Mouse (Mus musculus): ENCODE results near the gene Adamts4. TPM values are rescaled to one million over a fixed set of nuclear protein-coding genes. Genes with fewer than 3 reads are reported as not detected.

Gene Adamts4
- polyA plus RNA-seq, 1 experiment from 2014 or later: 3.5 TPM

DNA sequence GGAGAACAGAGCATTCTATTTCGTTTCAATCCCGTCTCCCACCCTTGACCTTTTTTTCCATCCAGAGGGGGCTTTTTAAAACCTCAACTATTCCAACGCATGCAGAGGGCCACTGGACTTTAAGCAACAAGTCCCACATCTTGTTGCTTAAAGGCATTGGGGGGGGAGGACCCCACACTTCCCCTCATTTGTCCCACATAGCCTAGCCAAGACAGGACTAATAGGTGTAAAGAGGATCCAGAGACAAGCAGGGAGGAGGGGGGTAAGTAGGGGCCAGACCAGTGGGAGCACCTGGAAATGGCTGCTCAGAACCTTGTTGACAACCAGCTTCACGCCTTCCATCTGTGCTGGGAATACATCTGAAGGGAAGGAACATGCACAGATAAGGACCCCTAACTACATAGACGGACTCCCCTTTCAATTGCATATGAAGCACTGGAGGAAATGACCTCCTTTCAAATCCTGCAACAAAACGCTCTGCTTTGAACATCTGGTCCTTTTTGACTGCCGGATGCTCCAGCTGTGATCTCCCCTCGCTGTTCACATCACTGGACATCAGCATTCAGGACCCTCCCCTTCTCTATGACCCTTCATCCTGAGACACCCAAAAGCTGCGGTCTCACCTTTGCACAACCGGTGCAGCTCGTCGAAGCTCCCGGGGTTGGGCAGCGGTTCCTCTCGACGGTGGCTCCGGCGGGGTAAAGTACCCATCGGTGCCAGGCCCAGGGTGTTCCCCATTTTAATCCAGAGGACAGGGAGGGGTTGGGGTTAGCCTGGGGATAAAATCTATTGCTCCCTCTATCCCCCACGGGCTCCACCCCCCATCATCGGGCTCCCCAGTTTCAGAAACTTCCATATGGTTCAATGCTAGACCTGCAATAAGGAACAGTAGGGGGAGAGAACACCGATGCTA lies 28.7 kb upstream of the Adamts4 start:
- Histone ChIP-seq H3K27ac (replicated peaks) (peak overlapping the region; percentile 69), H3K4me3 (peak overlapping the region; percentile 76), H3K9ac (peak overlapping the region; percentile 89), H3K27me3 (replicated peaks) (no peaks in the 10 kb centered on the region), H3K4me2 (peak overlapping the region; percentile 94), H3K36me3 (peaks cover 34% of the 10 kb centered on the region), H3K9me3 (no peaks in the 10 kb centered on the region), H3K4me1 (peaks cover 23% of the 10 kb centered on the region)
- no peak for ATAC-seq (ENCODE audit: extremely low read depth, insufficient number of reproducible peaks, low FRiP score, low TSS enrichment)
- WGBS: 5% methylated on average over 22 of the region's 22 CpGs

DNA sequence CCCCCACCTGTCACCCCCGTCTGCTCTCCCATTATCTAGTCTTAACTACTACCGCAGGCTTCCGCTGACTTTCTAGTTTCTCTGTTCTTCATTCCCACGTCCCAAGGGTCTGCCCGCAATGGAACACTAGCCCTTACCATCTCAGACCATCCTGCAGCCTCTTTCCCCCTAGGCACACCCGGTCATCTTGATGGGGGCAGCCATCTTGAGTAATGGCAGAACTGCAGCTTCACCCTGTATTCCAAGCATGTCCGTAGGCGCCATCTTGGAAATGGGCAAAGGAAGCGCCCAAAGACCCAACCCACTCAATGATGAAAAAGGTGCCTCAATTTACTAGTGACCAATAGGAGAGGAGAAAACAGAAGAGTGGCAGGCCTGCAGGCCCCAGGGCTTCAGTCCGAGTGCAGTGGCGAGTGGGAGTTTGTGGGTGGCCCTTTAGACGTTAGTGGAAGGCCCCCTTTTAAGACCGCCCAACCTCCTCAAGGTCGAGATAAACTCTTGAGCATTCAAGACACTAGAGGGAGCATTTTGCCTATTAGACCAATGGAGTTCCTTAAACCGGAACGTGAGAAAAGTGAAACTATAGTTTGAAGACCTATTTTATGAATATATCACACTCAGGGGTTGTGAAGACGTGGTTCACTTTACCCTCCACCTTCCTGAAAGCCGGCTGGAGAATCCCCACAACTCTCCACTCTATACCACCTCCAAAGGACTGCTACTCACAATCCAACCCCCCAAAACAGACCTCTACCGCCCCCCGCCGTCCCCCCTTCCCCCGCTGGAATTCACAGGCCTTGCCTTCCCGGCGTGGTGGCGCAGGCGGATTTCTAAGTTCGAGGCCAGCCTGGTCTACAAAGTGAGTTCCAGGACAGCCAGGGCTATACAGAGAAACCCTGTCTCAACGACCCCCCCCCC lies 27.7 kb upstream of the Adamts4 start, which contains the start of gene Tomm40l:
Tomm40l (minus strand) TSS at position 277 of the 918 bp plus-strand sequence.
- peak; percentile 92 for ATAC-seq (ENCODE audit: extremely low read depth, insufficient number of reproducible peaks, low FRiP score, low TSS enrichment)
- Histone ChIP-seq H3K27me3 (replicated peaks) (no peaks in the 10 kb centered on the region), H3K27ac (replicated peaks) (peak within 1 kb of the TSS; percentile 92), H3K4me3 (peak within 1 kb of the TSS; percentile 76), H3K36me3 (peaks cover 32% of the 10 kb centered on the region), H3K4me1 (peaks cover 23% of the 10 kb centered on the region), H3K4me2 (peak within 1 kb of the TSS; percentile 94), H3K9ac (peak within 1 kb of the TSS; percentile 89), H3K9me3 (no peaks in the 10 kb centered on the region)
- WGBS: 1% methylated on average over 28 of the region's 28 CpGs

DNA sequence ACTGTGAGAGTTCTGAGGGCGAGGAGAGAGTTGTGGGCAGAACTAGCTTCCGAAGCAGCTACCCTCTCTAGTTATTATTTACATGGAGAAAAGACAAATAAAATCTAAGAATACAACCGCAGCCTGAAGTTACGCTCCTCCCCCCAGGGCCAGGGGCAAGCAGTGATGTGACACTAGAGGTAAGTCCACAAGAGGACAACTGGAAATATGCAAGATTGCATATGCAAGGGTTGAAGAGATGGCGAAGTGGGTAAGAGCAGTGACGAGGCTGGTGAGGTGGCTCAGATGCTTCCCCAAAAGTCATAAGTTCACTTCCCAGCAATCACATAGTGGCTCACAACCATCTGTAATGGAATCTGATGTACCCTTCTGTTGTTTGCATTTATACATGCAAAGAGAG lies 27.1 kb upstream of the Adamts4 start:
- no peaks in the 10 kb centered on the region for H3K27me3 ChIP-seq (replicated peaks)
- 78% methylated on average over 6 of the region's 6 CpGs for WGBS
- no peaks in the 10 kb centered on the region for H3K9me3 ChIP-seq
- H3K4me3 ChIP-seq: peak overlapping the region; percentile 76
- H3K4me2 ChIP-seq: peak overlapping the region; percentile 94
- H3K9ac ChIP-seq: peak overlapping the region; percentile 77
- H3K27ac ChIP-seq (replicated peaks): peak overlapping the region; percentile 92
- H3K4me1 ChIP-seq: peaks cover 23% of the 10 kb centered on the region
- peaks cover 25% of the 10 kb centered on the region for H3K36me3 ChIP-seq
- no peak for ATAC-seq (ENCODE audit: extremely low read depth, insufficient number of reproducible peaks, low FRiP score, low TSS enrichment)

GRCm38 (mm10) chr1:171223796-171224195 lies 26.4 kb upstream of the Adamts4 start:
- no peak for ATAC-seq (ENCODE audit: extremely low read depth, insufficient number of reproducible peaks, low FRiP score, low TSS enrichment)
- Histone ChIP-seq H3K9me3 (no peaks in the 10 kb centered on the region), H3K4me1 (peaks cover 23% of the 10 kb centered on the region), H3K4me3 (no peak overlapping the region), H3K4me2 (no peak overlapping the region), H3K27ac (replicated peaks) (no peak overlapping the region), H3K36me3 (peaks cover 19% of the 10 kb centered on the region), H3K27me3 (replicated peaks) (no peaks in the 10 kb centered on the region), H3K9ac (no peak overlapping the region)
- 58% methylated on average over 2 of the region's 2 CpGs for WGBS

DNA sequence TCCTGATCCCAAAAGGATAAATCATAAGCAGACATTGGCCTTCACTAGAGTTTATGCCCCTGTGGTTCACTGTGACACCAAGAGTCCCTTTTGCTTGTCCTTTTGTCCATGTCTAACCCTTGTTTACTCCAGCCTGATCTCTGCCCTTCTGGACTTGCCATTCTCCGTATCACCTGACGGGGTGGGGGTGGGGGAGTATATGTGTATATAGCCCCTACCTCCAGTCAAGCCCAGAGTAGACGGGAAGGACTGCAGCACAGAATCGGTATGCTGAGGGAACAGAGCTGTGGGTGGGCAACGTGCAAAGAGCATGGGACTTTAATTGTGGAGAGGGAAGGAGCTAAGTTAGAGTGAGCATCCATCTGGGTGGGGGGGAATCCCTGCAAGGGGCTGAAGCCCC lies 25.4 kb upstream of the Adamts4 start, which contains the start of gene Apoa2:
Apoa2 (plus strand) TSS at position 198 of the 400 bp plus-strand sequence.
- H3K4me1 ChIP-seq: peaks cover 23% of the 10 kb centered on the region
- H3K4me2 ChIP-seq: no peak within 1 kb of the TSS
- H3K9ac ChIP-seq: no peak within 1 kb of the TSS
- no peak for ATAC-seq (ENCODE audit: extremely low read depth, insufficient number of reproducible peaks, low FRiP score, low TSS enrichment)
- H3K9me3 ChIP-seq: no peaks in the 10 kb centered on the region
- WGBS: 67% methylated on average over 5 of the region's 5 CpGs
- no peak within 1 kb of the TSS for H3K27ac ChIP-seq (replicated peaks)
- no peak within 1 kb of the TSS for H3K4me3 ChIP-seq
- H3K36me3 ChIP-seq: peaks cover 9% of the 10 kb centered on the region
- H3K27me3 ChIP-seq (replicated peaks): no peaks in the 10 kb centered on the region

DNA sequence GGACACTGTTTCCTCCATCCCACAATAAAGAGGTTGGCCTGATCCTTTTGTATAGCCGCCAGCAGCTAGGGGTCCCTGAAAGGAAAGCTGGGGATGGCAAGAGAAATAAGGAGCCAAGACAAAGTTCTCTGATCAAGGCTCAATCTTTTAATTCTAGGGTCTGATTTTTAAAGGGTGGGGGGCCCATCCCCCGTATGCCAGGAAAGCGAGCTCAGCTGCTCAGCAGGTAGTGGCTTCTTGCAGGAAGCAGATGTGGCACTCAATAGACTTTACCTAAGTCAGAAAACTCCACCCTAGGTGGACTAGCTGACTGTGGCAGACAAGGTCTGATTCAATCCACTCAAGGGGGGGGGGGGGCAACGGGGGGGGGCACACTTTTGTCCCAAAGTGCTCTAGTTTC lies 23.4 kb upstream of the Adamts4 start:
- H3K4me1 ChIP-seq: peaks cover 11% of the 10 kb centered on the region
- H3K27ac ChIP-seq (replicated peaks): no peak overlapping the region
- H3K9ac ChIP-seq: no peak overlapping the region
- no peaks in the 10 kb centered on the region for H3K9me3 ChIP-seq
- no peak for ATAC-seq (ENCODE audit: extremely low read depth, insufficient number of reproducible peaks, low FRiP score, low TSS enrichment)
- H3K4me3 ChIP-seq: no peak overlapping the region
- no peak overlapping the region for H3K4me2 ChIP-seq
- WGBS: 46% methylated on average over 4 of the region's 4 CpGs
- H3K27me3 ChIP-seq (replicated peaks): no peaks in the 10 kb centered on the region
- no peaks in the 10 kb centered on the region for H3K36me3 ChIP-seq

DNA sequence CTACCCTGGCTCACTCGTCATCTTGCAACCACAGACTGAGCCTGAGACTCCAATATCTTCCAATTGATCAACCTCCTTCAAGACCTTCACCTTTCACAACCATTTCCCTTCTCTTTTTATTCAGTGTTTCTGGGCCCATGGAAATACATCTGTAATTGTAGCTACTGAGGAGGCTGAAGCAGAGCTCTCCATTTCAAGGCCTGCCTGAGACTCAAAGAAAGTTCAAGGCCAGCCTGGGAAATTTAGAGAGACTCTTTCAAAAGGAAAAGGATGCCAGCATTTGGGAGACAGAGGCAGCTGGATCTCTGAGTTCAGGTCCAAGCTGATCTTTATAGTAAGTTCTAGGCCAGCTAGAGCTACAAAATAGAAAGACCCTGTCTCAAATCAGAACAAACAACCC lies 22.3 kb upstream of the Adamts4 start:
- 87% methylated on average over 1 of the region's 1 CpGs for WGBS
- H3K4me1 ChIP-seq: peaks cover 12% of the 10 kb centered on the region
- no peak overlapping the region for H3K27ac ChIP-seq (replicated peaks)
- no peak for ATAC-seq (ENCODE audit: extremely low read depth, insufficient number of reproducible peaks, low FRiP score, low TSS enrichment)
- no peak overlapping the region for H3K4me2 ChIP-seq
- no peak overlapping the region for H3K4me3 ChIP-seq
- H3K9ac ChIP-seq: no peak overlapping the region
- no peaks in the 10 kb centered on the region for H3K36me3 ChIP-seq
- no peaks in the 10 kb centered on the region for H3K27me3 ChIP-seq (replicated peaks)
- no peaks in the 10 kb centered on the region for H3K9me3 ChIP-seq

DNA sequence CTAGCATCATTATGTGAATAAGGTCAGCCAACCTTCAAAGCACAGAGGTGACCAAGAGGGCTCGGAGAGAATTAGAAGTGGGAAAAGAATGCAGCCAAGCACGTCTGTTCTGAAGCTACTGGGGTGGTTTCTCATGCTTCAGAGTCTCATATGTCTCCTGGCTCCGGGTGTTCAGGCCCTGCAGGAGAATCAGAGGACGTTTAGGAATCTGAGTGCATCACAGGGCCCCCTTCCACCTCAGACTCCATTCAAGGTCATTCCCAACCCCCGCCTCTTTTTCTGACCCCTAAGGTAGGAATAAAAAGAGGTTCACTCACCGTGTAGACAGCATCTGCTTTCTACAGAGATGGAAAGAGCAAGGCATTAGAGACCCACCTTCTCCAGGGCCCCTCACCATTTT lies 20.5 kb upstream of the Adamts4 start:
- ATAC-seq (ENCODE audit: extremely low read depth, insufficient number of reproducible peaks, low FRiP score, low TSS enrichment): no peak
- 61% methylated on average over 6 of the region's 6 CpGs for WGBS

DNA sequence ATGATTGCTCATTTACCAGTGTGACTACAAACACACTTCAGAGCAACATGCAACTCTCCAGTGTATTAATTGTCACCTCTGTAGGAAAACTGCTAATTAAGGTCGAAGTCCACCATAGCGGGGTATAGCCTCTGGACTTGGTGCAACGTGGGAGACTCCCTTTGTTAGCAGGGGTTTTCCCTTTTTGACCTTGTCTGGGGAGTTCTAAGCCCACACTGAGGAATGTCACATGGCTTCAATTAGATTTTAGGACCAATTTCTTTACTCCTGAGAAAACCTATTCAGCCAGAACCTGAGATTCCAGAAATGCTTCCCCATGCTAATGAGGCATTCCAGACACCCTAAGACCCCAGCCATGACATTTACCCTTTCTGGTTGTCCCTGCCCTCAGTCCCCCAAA lies 20.0 kb upstream of the Adamts4 start:
- no peak overlapping the region for H3K4me2 ChIP-seq
- no peak for ATAC-seq (ENCODE audit: extremely low read depth, insufficient number of reproducible peaks, low FRiP score, low TSS enrichment)
- no peak overlapping the region for H3K4me3 ChIP-seq
- H3K27ac ChIP-seq (replicated peaks): no peak overlapping the region
- 88% methylated on average over 3 of the region's 3 CpGs for WGBS
- H3K4me1 ChIP-seq: peaks cover 17% of the 10 kb centered on the region
- no peak overlapping the region for H3K9ac ChIP-seq
- peaks cover 20% of the 10 kb centered on the region for H3K36me3 ChIP-seq
- no peaks in the 10 kb centered on the region for H3K9me3 ChIP-seq
- no peaks in the 10 kb centered on the region for H3K27me3 ChIP-seq (replicated peaks)

More for the DNA sequence above, 20.5 kb upstream of the Adamts4 start:
- H3K9me3 ChIP-seq: no peaks in the 10 kb centered on the region
- H3K9ac ChIP-seq: no peak overlapping the region
- H3K4me2 ChIP-seq: no peak overlapping the region
- no peak overlapping the region for H3K4me3 ChIP-seq
- H3K4me1 ChIP-seq: peaks cover 17% of the 10 kb centered on the region
- H3K36me3 ChIP-seq: peaks cover 15% of the 10 kb centered on the region
- H3K27me3 ChIP-seq (replicated peaks): no peaks in the 10 kb centered on the region
- no peak overlapping the region for H3K27ac ChIP-seq (replicated peaks)

- no peaks in the 10 kb centered on the region for H3K27me3 ChIP-seq (replicated peaks)
- peaks cover 23% of the 10 kb centered on the region for H3K4me1 ChIP-seq
- no peak overlapping the region for H3K27ac ChIP-seq (replicated peaks)
- H3K36me3 ChIP-seq: peaks cover 36% of the 10 kb centered on the region
- 66% methylated on average over 4 of the region's 4 CpGs for WGBS
- no peak overlapping the region for H3K4me3 ChIP-seq
- ATAC-seq (ENCODE audit: extremely low read depth, insufficient number of reproducible peaks, low FRiP score, low TSS enrichment): no peak
- H3K9ac ChIP-seq: no peak overlapping the region
- no peak overlapping the region for H3K4me2 ChIP-seq
- no peaks in the 10 kb centered on the region for H3K9me3 ChIP-seq
Measured at GRCm38 (mm10) chr1:171231844-171232243, 18.4 kb upstream of the Adamts4 start.

DNA sequence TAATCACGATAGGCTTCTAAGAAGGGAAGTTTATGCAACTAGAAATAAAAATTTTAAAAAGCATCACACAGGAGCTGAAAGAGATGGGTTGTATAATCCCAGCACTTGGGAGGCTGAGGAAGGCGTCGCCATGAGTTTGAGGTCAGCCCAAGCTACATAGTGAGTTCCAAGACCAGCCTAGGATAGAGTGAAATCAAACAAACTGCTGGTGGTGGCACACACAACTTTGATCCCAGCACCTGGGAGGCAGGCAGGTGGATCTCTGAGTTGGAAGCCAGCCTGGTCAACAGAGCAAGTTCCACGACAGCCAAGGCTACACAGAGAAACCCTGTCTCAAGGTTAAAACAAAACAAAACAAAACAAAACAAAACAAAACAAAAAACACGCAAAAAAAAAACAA lies 17.9 kb upstream of the Adamts4 start:
- no peaks in the 10 kb centered on the region for H3K9me3 ChIP-seq
- H3K27ac ChIP-seq (replicated peaks): no peak overlapping the region
- H3K4me3 ChIP-seq: no peak overlapping the region
- peaks cover 23% of the 10 kb centered on the region for H3K4me1 ChIP-seq
- H3K27me3 ChIP-seq (replicated peaks): no peaks in the 10 kb centered on the region
- H3K36me3 ChIP-seq: peaks cover 41% of the 10 kb centered on the region
- no peak overlapping the region for H3K4me2 ChIP-seq
- ATAC-seq (ENCODE audit: extremely low read depth, insufficient number of reproducible peaks, low FRiP score, low TSS enrichment): no peak
- 85% methylated on average over 5 of the region's 5 CpGs for WGBS
- no peak overlapping the region for H3K9ac ChIP-seq

All from heart, embryonic 13.5 days (tissue).